Mouse (Mus musculus): ENCODE results near the gene Cyp4f14. TPM values are rescaled to one million over a fixed set of nuclear protein-coding genes. Genes with fewer than 3 reads are reported as not detected.
"Not testable (repeated sequence)": the region's sequence is repeated elsewhere in the genome, so short reads cannot be mapped to it uniquely, and the experiment has no call there.

Gene Cyp4f14
- polyA plus RNA-seq, 1 experiment = 12.2 TPM

DNA sequence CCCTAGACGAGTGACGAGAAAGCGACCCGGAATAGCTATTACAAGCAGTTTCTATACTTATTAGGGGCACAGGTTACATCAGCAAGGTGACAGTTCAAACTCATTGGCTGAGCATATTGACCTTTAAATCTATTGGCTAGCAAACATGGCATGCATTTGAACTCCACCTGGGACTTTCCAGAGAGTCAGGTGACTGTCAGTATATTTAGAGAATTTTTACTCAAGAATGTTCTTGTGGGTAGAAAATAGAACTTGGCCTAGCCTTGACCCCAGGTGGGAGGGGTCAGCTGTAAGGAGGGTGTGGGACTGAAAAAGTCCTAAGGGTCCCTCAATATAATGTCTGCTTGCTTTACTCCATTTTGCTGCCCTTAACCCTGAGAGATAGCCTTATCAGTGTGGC, 21.7 kb downstream of the Cyp4f14 start:
- no peak for DNase-seq (ENCODE audit: extremely low spot score in 1 of 2, low spot score in 1 of 2)

DNA sequence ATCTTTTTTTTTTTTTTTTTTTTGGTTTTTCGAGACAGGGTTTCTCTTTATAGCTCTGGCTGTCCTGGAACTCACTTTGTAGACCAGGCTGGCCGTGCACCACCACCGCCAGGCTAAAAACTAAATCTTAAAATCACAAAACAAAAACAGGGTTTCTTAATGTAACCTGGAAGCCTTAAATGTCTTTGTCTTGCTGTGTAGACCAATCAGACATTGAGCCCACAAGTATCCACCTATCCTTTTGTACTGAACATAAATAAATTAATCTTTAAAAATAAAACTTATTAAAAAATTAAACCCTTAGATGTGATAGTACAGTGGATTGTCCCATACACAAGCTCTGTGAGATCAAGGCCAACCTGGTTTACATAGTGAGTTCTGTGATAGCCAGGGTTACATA, 23.2 kb downstream of the Cyp4f14 start:
- no peak for DNase-seq (ENCODE audit: extremely low spot score in 1 of 2, low spot score in 1 of 2)

DNA sequence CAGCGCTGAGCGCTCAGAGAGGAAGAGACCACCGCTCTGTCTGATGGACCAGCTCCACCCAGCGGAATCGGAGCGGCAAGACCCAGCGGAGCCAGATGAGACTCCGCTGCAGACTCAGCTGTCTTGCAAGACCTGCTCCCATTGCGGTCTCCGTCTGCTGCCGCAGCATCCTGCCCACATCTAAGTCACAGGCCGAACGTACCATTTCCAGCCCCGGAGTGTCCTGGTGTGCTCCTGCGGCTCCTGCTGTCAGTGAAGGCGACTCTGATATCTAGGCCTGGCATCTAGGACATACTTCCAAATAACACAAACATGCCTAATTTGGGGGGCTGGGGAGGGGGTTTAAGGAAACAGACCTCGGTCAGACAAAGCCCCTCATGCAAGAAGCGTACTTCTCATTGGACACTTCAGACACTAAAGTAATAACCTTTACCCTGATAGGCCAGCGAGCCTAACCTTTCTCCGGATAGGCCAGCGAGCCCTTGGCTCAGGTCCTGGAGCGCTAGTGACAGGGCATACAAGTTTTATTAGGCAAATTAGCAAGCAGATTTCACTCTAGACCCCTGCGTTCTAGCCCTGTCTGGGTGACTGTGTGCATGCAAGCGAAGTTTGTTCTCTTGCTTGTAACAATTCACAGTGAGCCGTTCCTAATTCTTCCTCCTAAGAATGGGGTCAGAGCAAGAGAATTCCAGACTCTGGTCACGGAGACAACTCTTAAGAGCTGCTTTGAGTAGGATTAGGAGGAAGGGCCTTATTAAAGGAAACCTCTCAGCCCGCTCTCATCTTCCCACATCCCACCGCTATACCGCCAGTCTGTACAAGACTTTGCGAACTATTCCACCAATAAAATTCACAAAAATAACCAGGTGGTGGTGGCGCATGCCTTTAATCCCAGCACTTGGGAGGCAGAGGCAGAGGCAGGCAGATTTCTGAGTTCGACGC, 25.6 kb downstream of the Cyp4f14 start, which contains the start of gene Zfp870:
Gene Zfp870 (minus strand): TSS at position 404 of the 942 bp plus-strand sequence.
- DNase-seq (ENCODE audit: extremely low spot score in 1 of 2, low spot score in 1 of 2) = peak; percentile 89 to 97

DNA sequence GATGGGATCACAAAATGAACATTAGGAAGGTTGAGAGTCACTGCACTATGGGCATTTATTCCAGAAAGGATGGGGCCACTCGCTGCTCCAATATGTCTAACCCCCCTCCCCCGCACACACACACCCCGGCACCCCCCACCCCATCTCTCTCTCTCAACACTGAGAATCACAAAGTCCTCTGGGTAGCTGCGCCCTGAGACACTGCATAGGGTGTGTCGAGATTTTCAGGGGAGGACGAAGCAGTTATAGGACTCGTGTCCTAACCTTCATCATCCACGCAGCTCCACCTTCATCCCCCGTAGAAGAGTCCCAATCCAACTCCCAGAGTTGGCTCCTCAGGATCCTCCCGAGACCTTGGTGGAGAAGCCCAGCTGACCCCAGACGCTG, 26.3 kb downstream of the Cyp4f14 start:
- DNase-seq (ENCODE audit: extremely low spot score in 1 of 2, low spot score in 1 of 2) = no peak

DNA sequence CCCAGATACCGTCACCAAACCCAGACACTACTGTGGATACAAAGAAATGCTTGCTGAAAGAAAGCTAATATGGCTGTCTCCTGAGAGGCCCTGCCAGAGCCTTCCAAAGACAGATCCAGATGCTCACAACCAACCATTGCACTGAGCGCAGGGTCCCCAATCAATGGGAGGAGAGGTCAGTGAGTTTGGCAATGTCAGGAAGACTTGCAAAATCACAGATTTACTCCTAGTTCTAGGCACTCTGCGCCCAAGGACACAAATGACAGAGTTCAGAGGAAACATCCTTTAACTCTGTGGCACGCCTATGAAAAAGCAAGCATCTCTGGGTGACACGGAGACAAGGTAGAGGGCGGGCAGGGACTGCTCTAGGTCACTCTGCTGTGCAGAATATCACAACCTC, 27.5 kb downstream of the Cyp4f14 start:
- no peak for DNase-seq (ENCODE audit: extremely low spot score in 1 of 2, low spot score in 1 of 2)

DNA sequence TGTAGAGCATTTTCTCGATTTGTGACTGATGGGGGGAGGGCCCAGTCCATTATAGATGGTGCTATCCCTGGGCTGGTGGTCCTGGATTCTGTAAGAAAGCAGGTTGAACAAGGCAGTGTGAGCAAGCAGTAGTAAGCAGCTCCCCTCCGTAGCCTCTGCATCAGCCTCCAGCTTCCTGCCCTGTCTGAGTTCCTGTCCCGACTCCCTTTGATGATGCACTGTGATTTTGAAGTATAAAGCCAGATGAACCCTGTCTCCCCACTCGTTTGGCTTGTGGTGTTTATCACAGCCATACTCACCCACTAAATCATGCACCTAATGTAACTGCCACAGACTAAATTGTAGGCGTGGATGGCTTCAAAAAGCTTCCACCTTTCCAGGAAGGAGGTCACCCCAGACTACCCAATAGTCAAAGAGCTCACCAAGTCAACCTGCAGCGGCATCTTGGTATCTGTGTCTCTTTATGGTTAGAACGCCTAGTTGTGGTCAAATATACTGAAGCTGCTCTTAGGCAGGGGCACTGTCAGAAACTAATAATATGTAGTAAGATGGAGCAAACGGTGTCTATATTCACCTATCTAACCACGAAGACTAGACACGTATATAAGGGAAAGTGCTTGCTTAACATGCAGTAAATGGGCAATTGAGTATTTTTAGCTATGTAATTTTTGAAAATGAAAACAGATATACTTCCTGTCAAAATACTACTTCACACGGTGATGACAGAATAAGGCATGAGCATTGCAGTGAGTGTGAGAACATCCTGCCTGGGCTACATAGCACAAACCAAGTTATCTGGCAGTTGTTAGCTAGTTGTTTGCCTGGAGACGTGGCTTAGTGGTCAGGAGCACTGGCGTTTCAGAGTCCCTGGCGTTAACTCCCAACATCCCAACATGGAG, 36.6 kb downstream of the Cyp4f14 start:
- no peak for DNase-seq (ENCODE audit: extremely low spot score in 1 of 2, low spot score in 1 of 2)

DNA sequence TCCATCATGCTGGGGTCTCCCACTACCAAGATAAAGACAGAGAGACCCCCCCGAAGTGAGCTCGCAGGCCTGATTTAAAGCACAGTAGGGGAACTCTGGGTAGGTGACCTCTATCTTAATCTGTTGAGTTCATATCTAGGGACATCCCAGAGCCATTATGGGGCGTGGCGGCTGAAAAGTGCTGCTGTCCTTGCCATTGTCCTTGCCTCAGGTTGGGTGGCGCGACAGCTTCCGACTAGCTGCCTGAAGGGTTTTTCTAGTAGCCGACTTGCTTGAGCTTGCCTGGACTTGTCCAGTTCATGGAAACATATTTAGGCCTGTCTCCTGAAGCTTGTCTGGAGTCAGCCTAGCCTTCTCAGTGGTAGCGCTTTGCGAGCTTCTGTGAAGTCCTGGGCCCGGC, 38.4 kb downstream of the Cyp4f14 start:
- no peak for DNase-seq (ENCODE audit: extremely low spot score in 1 of 2, low spot score in 1 of 2)

DNA sequence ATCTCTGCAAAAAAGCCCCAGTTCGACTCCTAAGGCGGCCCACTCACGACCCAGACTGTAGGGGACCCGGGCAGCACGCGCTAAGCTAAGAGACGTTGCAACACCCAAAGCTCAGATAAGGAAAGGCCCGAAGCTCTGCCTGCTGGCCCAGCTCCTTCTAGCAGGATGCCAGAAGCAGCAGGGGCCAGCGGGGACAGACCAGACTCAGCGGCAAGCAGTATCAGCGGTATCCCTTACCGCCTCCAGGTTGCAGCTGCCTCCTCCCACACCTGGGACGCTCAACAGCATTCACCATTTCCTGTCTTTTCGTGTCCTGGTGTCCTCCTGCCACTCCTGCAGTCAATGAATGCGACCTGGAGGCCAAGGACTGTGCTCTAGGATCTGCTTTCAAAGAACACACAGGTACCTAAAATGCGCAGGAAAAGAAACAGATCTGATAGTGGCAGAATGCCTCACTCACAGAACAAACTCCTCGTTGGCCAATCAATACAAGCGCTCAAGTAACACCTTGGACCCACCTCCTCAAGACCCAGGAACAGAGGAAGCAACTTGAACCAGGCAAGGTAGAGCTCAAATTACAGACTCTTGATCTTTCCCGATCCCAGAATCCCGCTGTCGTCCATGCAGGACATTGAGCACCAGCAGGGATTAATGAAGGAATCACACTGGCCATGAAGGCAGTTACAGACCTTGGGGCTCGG, 39.5 kb downstream of the Cyp4f14 start:
- DNase-seq (ENCODE audit: extremely low spot score in 1 of 2, low spot score in 1 of 2) = no peak

DNA sequence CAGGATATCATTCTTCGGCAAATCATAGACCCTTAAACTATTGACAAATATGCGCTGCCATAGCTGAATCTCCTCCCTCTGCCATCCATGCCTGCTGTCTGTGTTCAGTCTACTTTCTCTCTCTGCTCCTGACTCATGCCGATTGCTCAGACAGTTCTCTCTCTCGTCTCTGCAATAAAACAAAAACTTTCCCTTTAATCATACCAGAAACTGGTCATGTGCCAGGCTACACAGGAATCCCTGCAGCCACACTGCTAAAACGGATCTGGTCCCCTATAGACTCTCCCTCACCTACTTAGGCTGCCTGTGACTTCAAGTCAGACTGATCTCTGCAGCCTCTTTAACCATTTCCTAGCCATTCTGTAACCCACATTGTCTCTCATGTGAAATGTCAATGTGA, 44.4 kb downstream of the Cyp4f14 start:
- peak in 1 of 2 experiments; percentile 5 for DNase-seq (ENCODE audit: extremely low spot score in 1 of 2, low spot score in 1 of 2)

DNA sequence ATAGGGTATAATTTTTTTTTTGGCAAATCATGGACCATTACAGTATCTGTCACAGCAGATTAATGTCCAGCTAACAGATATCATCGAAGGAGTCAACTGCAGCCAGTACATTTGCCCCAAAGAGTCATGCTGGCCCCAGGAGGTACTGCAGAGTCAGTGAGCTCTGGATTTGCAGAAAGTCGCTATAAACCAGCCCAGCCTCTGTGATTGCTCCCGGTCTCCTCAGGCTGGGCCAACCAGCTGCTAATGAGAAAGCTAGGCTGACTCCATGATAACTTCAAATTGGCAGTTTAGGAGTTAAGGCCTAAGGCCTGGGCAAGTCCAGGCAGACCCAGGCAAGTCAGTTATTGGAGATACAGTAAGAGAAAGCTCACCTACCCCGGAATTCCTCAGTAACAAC, 45.1 kb downstream of the Cyp4f14 start:
- no peak for DNase-seq (ENCODE audit: extremely low spot score in 1 of 2, low spot score in 1 of 2)

DNA sequence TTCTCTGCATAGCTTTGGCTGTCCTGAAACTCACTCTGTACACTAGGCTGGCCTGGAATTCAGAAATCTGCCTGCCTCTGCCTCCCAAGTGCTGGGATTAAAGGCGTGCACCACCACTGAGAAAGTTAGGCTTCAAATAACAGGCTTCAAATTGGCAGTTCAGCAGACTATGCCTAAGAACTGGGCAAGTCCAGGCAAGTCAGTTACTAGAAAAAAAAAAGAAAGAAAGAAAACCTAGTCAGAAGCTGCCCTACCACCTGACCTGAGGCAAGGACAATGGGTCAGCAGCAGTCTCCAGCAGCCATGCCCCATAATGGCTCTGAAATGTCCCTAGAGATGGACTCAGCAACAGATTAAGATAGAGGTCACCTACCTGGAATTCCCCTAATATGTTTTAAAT, 45.7 kb downstream of the Cyp4f14 start:
- no peak for DNase-seq (ENCODE audit: extremely low spot score in 1 of 2, low spot score in 1 of 2)

DNA sequence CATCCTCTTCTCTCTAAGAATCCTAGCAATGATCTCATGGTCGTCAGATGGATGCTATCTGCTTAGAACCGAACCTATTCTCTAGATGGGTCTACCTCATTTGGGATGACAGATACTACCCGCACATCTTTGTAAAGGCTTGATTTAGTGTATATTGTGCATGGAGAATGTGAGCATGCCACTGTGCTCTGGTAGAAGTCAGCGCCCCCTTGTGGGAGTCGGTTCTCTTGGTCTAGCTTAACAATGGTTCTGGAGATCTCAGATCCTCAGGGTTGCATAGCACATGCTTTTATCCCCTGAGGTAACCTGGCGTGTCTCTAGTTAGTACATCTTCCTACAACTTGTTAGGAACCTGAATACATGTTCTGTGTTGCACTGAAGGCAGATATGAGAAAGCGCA, 49.9 kb downstream of the Cyp4f14 start:
- DNase-seq (ENCODE audit: extremely low spot score in 1 of 2, low spot score in 1 of 2) = not testable (repeated sequence)

DNA sequence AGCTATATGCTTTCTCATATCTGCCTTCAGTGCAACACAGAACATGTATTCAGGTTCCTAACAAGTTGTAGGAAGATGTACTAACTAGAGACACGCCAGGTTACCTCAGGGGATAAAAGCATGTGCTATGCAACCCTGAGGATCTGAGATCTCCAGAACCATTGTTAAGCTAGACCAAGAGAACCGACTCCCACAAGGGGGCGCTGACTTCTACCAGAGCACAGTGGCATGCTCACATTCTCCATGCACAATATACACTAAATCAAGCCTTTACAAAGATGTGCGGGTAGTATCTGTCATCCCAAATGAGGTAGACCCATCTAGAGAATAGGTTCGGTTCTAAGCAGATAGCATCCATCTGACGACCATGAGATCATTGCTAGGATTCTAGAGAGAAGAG, 60.4 kb downstream of the Cyp4f14 start:
- not testable (repeated sequence) for DNase-seq (ENCODE audit: extremely low spot score in 1 of 2, low spot score in 1 of 2)

Other genes starting within 250 kb of the Cyp4f14 start
- gene Cyp4f15, start 231.7 kb downstream of the Cyp4f14 start, polyA plus RNA-seq (2012; rRNA removed) = 30.5 and 38.6 TPM in 2 replicates
- gene Zfp871, start 129.1 kb downstream of the Cyp4f14 start, polyA plus RNA-seq (2012; rRNA removed) = 30.6 and 31.8 TPM in 2 replicates
- gene Zfp811, start 107.4 kb downstream of the Cyp4f14 start, polyA plus RNA-seq (2012; rRNA removed) = 10.1 and 11.5 TPM in 2 replicates
- gene Zfp799, start 87.1 kb downstream of the Cyp4f14 start, polyA plus RNA-seq (2012; rRNA removed) = 13.1 and 14.0 TPM in 2 replicates
- 5.7 TPM in 2 replicates for gene Zfp870, start 25.7 kb downstream of the Cyp4f14 start, polyA plus RNA-seq (2012; rRNA removed)
- 36.3 and 42.6 TPM in 2 replicates for gene Cyp4f13, start 30.1 kb upstream of the Cyp4f14 start, polyA plus RNA-seq (2012; rRNA removed)
- 3.3 and 4.1 TPM in 2 replicates for gene Zfp472, start 48.5 kb upstream of the Cyp4f14 start, polyA plus RNA-seq (2012; rRNA removed)
- 11.7 and 12.7 TPM in 2 replicates for gene Zfp952, start 75.8 kb upstream of the Cyp4f14 start, polyA plus RNA-seq (2012; rRNA removed)
- 9.9 and 11.1 TPM in 2 replicates for gene Zfp763, start 116.1 kb upstream of the Cyp4f14 start, polyA plus RNA-seq (2012; rRNA removed)
- not detected in 2 replicates for gene 4921501E09Rik, start 150.7 kb upstream of the Cyp4f14 start, polyA plus RNA-seq (2012; rRNA removed)
- gene Zfp563, start 172.0 kb upstream of the Cyp4f14 start, polyA plus RNA-seq (2012; rRNA removed) = 7.6 and 9.4 TPM in 2 replicates
- 2.6 and 3.3 TPM in 2 replicates for gene Morc2b, start 222.3 kb upstream of the Cyp4f14 start, polyA plus RNA-seq (2012; rRNA removed)